Mouse (Mus musculus) small intestine, adult 2 months (tissue): ENCODE data around the gene Cpsf2.

Source experiments
- CTCF ChIP-seq: fragments of 200-500 bp; IDR thresholded peaks from 2 replicates; pipeline ENCODE4 v1.5.1; 2012; ENCODE audit warnings: low read depth, mild to moderate bottlenecking, control low read depth, inconsistent platforms, low read length, moderate library complexity, mixed read lengths; ENCODE audit not compliant: insufficient replicate concordance, insufficient read length; ENCODE audit errors: extremely low read depth
- POLR2A ChIP-seq: fragments of 200-500 bp; IDR thresholded peaks from 2 replicates; pipeline ENCODE4 v1.6.1; 2012; ENCODE audit warnings: low read depth, mild to moderate bottlenecking, control low read depth, inconsistent platforms, low read length, moderate library complexity

DNA sequence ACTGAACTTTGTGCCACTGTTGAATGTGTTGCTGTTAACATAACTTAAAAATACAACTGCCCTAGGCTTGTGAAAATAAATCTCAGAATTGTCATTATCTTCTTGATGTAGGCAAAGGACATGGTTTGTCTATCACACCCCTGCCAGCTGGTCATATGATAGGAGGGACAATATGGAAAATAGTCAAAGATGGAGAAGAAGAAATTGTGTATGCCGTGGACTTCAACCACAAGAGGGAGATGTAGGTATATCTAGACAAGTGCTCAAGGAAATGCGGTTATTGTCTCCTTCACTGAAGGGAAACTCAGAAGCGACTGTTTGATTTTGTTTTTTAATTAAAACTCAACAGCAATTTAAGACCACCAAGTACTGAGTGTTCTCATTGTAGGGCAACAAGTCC is 9.3 kb downstream of the Cpsf2 start:
- TF ChIP-seq CTCF (no peak), POLR2A (no peak)
